Mouse (Mus musculus): ENCODE results near the gene Pih1d2.
"Not testable (repeated sequence)": the region's sequence is repeated elsewhere in the genome, so short reads cannot be mapped to it uniquely, and the experiment has no call there.

The Pih1d2 gene

DNA sequence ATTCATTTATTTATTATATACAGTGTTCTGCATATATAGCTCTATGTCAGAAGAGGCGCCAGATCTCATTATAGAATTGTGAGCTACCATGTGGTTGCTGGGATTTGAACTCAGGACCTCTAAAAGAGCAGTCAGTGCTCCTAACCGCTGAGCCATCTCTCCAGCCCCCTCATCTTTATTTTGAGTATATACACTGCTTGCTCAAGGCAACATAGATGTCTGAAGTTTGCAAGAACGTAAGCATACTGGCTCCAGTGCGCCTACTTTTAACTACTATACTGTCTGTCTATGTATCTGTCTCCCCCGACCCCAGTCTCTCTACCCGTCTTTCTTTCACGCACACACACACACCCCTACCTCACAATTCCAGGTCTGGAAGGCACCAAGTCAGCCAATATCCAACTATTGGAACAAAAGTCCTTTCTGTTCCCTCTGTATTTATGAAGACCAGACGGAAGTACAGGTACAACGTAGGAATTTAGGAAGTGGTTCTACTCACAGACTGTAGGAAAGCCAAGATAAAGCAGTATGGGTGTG lies 741 bp downstream of the Pih1d2 start:
- DNase-seq (ENCODE audit: low spot score) = no peak

DNA sequence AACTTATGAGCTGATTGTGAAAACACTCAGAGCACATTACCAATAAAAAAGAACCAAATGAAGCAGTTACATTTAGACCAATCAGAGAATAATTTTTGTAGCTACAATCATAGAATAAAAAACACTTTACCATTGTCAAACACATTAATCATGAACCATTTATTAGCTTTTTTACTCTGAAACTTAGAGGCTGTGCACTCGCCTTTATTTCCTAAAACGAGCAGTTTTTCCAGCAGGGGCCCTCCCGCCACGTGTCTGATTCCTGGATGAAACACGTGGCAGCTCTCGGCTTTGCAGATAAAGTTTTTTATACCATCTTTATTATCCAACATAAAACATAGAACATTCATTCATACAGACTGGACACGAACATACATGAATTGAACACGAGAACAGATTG lies 13.8 kb downstream of the Pih1d2 start:
- DNase-seq (ENCODE audit: low spot score) = not testable (repeated sequence)

DNA sequence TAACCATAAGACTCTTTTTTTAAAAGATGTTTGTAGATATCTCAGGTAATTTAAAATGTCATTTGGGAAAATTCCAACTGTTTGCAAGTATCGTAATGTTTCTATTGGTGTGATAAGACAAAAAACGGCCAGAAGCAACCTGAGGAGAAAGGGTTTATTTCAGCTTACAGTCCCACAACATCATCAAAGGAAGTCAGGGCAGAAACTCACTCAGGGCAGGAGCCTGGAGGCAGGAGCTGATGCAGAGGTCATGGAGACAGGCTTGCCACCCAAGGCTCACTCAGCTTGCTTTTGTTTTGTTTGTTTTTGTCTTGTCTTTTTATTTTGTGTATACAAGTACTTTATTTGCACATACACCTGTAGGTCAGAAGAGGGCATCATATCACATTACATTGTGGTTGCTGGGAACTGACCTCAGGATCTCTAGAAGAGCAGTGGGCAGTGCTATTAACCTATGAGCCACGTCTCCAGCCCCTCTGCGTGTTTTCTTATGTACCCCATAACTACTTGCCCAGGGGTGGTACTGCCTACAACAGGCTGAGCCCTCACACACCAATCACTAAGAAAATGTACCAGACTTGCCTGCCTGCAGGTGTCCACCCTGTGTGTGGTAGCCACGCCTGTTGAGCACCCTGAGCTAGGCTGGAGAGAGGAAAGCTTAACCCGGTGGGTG lies 15.0 kb downstream of the Pih1d2 start:
- DNase-seq (ENCODE audit: low spot score) = no peak

DNA sequence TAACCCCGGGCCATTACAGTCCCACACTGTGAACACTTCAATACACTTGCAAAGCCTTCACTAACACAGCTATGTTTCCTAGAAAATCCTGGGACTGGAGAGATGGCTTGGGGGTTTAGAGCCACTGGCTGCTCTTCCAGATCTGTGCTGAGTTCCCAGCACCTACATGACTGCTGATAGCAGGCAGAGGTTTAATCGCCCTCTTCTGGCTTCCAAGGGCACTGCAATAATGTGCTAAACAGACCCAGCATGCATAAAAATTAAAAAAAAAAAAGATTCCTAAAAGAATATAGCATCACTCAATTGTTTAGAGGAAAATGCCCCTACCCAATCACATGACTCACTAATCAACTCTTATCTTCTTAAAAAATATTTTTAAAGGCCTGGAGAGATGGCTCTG lies 15.9 kb downstream of the Pih1d2 start:
- no peak for DNase-seq (ENCODE audit: low spot score)

DNA sequence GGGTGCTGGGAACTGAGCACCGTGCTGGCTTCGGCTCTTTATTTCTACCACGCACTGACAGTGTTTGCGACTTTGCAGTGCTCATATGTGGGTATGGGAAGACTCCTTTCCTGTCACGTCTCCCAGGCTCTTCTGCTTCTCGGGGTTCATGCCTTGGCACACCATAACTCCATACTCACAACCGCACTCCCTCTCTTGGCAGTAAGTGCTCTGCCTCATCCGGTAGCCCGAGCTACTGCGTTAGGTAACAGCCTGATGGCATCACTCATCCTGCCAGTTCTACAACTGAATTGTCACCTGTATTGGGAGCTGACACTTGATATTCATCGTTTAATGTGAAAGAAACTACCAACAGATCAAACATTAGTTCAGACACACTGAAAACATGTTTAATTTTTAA lies 17.1 kb downstream of the Pih1d2 start:
- DNase-seq (ENCODE audit: low spot score) = no peak

DNA sequence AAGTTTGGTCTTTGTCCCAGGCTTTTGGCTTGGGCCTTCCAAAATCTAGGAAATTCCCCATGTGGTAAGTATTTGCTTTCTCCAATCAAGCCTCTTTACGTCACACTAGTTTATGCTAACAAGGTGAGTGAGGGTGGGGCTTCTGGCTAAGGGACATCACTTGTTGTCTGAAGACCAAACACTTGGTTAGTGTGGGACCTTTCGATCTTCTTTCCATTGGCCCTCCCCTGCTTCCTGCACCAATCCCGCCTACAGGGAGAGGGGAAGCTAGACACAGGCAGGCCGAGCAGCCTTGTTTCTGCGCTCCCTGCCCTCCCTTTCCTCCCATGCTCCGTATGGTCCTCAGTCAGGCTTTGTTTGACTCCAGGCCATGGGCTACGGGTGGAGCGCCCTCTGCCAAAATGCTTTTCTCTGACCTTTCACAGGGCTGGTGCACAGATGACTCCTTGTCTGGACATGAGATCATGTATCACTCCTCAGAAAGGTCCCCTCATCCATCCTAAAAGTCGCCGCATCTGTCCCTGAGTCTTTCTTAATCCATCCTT lies 29.8 kb downstream of the Pih1d2 start:
- no peak for DNase-seq (ENCODE audit: low spot score)

DNA sequence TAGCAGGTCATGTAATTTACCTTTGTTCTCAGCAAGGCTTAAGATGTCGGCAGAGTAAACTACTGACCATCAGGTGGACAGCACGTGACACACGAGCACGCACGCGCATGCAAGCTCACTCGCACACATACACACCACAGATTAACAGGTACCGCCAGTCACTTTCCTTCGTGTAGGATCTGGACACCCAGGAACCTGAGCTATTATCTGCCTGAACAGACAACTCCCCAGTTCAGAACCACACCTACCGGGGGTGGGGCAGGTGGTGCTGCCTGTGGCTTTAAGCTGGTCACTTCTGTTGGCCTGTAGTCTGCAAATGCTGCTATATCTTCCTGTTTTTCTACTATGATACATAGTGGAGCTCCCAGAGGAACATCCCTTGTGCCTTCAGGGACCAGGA lies 33.4 kb downstream of the Pih1d2 start:
- no peak for DNase-seq (ENCODE audit: low spot score)

DNA sequence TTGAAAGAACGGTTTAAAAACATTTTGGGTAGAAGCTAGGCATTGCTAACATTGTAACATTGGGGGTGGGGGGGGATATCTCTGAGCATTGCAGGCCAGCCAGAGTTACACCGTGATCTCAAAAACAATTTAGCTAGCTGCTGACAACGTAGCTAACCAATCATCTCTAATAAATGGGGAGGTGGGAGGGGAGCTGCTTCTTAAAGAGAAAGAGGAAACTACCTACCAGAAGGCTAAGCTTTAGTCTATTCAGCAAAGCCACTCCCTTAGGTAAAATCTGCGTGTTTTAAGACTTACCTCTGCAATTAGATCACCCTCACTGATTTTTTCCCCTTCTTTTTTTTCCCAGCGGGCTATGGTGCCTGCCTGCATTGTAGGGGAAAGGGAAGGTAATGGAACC lies 41.3 kb downstream of the Pih1d2 start:
- no peak for DNase-seq (ENCODE audit: low spot score)

DNA sequence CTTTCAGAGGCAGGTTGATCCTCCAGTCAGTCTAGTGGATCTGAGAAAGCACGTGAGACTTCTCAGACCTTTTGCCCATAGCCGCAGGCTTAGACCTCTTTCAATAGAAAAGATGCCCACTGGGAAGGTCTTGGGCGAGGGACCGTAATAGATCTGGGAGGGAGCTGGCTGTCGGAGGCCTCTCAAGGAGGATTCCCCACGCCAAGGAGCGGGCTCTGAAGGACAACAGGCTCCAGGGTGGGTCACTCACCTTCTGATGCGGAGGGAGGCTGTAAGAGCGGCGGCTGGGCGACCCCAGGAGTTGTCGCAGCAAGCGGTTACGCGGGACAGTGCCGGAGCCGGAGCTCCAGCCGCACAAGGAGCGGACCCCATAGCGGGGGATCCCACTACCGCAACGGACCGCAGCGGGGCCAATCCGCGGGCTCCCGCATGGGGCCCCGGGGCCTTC lies 41.8 kb downstream of the Pih1d2 start:
- DNase-seq (ENCODE audit: low spot score) = peak; percentile 4

DNA sequence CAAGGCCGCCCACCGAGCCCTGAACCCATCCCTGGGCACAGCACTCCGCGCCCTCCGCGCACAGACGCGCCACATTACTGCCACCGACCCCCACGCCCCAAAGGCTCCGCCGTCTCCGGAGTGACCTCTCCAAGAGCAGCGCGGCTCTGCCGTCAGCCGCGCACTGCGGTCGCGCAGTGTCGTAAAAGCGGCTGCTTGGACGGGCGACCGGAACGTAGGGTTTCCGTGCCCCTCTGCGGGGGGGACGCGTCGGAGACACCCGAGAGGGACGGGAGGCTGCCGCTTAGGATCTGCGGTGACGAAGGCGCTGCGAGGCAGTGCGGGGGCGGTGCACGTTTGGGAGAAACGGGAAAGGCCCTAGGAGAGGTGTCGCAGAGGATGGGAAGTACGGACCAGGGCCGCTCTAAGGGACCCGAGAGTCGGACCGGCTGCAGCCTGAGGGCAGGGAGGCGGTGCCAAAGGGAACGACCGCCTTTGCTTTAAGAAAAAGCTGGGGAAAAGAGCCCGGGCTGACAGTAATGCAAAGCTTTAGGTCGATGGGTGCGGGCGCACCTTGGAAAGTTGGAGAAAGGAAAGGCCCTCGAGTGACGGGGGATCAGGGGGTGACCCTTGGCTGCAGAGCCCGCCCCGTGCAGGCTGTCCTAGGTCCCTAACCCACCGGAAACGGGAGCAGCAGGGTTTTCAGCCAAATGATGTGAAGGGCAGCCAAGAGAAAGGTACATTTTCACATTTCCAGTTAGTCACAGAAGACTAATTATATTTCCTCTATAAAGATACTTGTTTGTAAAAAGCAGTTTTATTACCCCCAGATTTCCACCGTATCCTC lies 42.5 kb downstream of the Pih1d2 start, which contains the start of gene Dlat:
Gene Dlat (minus strand): TSS at position 389 of the 826 bp plus-strand sequence.
- peak; percentile 71 for DNase-seq (ENCODE audit: low spot score)

DNA sequence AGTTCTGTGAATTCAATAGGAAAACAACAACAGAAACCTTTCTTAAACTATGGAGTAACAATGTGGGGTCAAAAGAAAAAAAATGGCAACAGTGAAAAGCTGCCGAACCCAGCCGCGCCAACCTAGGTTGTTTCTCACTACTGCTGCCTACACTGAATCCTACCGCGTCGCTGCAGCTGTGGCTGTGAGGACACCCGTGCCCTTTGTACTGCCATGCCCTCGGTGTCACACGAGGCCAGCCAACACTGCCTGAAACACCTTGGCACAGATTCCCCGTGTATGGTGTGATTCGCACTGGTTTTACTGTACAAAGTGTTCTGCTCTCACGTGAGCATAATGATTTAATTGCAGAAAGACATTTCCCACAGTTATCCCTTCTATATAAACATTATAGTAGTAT lies 43.3 kb downstream of the Pih1d2 start:
- DNase-seq (ENCODE audit: low spot score) = no peak

DNA sequence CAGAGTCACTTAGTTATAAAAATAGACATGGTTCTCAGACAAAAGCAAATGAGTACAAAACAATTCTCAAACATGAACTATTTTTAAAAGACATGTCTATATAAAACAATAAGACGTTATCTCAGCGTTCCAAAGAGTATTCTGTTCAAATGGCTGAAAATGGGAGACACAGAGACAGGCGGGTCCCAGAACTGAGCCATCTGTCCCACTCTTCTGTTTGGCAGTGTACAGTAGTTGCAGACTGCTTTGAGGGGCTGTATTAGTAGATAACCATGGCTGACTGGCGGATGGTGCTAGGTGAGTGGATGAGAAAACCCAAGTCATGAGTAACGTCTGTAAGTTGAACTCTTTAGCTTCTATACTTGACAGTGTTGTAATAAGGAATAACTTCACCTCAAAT lies 47.7 kb downstream of the Pih1d2 start:
- DNase-seq (ENCODE audit: low spot score) = no peak

DNA sequence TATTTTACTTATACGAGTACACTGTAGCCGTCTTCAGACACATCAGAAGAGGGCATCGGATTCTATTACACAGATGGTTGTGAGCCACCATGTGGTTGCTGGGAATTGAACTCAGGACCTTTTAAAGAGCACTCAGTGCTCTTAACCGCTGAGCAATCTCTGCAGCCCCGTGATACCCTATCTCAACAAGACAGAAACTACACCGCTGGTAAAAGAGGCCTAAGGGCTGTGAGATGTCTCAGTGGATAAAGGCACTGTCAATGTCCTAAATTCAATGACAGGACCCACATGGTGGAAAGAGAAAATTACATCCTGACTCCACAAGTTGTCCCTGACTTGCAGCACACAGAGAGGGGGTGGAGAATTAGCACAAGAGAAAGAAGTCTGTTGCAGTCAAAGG lies 49.3 kb downstream of the Pih1d2 start:
- DNase-seq (ENCODE audit: low spot score) = no peak

DNA sequence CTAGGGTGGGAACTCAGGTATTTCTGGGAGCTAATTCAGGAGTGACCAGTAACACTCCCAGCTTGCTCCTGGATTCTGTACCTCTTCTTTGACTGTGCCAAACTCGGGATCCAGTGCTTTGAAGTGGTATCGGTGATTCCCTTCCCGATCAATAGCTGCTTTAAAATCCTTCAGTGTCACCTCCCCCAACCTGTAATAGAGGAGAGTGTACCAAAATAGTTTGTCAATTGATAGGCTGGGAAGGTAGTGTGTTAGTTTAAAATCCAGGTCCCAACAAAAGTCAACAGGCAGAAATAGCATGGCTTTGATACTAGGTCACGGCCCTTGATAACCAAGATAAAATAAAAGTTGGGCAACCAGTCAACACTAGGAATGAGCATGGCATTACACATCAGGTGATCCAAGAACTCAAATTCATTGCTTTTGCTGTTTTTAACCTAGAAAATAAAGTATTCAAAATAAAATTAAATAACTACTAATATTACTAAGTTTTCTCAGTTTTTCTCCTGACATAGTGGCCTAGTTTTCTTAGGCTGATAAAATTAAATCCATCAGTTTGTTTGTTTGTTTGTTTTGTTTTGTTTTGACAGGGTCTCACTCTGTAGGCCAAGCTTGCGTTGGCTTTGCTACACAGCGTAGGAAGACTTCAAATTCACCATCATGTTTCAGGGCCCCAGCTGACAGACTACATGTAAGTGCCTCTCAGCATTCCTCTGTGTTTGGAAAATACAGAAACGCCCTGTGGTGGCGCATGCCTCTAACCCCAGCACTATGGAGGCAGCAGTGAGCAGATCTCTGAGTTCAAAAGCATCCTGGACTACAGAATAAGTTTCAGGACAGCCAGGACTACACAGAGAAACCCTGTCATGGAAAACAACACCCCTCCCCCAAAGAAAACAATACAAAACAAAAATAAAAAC lies 50.7 kb downstream of the Pih1d2 start:
- no peak for DNase-seq (ENCODE audit: low spot score)

DNA sequence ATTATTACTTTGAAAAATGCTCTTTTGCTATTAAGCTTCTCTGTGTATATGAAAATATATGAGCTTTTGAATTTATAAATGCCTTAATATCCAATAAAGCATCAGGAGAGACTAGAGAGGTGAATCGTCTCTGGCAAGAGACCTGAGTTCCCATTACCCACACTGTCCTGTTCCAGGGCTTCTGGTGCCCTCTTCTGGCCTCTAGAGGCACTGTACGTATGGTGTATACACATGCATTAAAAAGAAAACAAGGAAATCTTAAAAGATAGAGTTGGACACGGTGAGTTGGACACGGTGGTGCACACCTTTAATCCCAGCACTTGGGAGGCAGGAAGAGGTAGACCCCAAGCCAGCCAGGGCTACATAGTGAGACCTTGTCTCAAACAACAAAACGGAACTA lies 53.6 kb downstream of the Pih1d2 start:
- peak; percentile 35 for DNase-seq (ENCODE audit: low spot score)

All from spleen, adult 12 weeks (tissue).